Mouse (Mus musculus) G1E (cell line): ENCODE data around the gene Clpb.

ENCODE experiments used
- CTCF ChIP-seq: IDR thresholded peaks from 2 replicates; pipeline ENCODE4 v1.5.1; 2012; ENCODE audit warnings: low read depth, low read length, inconsistent platforms, mixed read lengths
- GATA1 ChIP-seq: IDR thresholded peaks from 2 replicates; pipeline ENCODE4 v1.6.1; 2012; ENCODE audit warnings: borderline replicate concordance, low read length, inconsistent platforms, mixed read lengths

- peak; percentile 28; the same call in 1 of the 2 replicates for TF ChIP-seq CTCF
- no peak for TF ChIP-seq GATA1
These were observed 9.7 kb upstream of the Clpb start for GRCm38 (mm10) chr7:101653681-101654209.
